Mouse (Mus musculus) thymus, adult 2 months (tissue): ENCODE measurements at regions not wholly inside any gene's neighbourhood (a gene's known extent, or its start where the extent isn't known, plus 50 kb on each side); places are given as distances from the start of the nearest gene placed in this dataset.

ENCODE experiments used
- CTCF ChIP-seq: fragments of 200-500 bp; IDR thresholded peaks from 2 replicates; pipeline ENCODE4 v1.5.1; 2012; ENCODE audit warnings: mild to moderate bottlenecking, control low read depth, low read length, moderate library complexity, borderline replicate concordance; ENCODE audit not compliant: control insufficient read depth, poor library complexity, insufficient read depth; ENCODE audit errors: extremely low read depth
- POLR2A ChIP-seq: fragments of 200-500 bp; IDR thresholded peaks from 2 replicates; pipeline ENCODE4 v1.6.1; 2012; ENCODE audit warnings: mild to moderate bottlenecking, low read length, control low read depth, moderate library complexity; ENCODE audit not compliant: control insufficient read depth, poor library complexity, insufficient read depth; ENCODE audit errors: extremely low read depth

DNA sequence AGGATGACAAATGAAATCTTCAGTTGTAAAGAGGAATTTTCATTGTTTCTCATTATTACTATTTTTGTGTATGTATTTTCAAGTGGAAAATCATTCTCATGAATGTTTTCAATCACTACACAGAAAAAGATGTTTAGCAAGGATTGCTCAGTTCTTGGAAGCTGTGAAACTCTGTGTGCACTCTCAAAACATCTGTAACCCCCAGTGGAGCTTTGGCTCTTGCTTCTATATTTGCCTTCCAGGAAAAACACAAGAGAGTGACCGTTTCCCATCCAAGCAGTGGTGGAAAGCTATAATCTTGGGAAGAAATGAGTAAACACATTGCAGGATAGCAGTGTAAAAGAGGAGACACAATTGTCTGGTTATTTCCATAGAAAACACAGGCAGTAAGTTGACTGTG, 584.7 kb upstream of the Klf6 start:
- TF ChIP-seq CTCF (no peak), POLR2A (no peak)
